Mouse (Mus musculus) midbrain, embryonic 13.5 days (tissue): ENCODE data around the gene Syvn1. TPM values are rescaled to one million over a fixed set of nuclear protein-coding genes. Genes with fewer than 3 reads are reported as not detected.

Experiments used
- microRNA-seq: library from miRNA; unstranded; fragments of <30 nt; microRNA quantifications from one replicate; pipeline ENCODE4, GENCODE M21; 2016
- polyA plus RNA-seq: library from polyadenylated mRNA; unstranded; fragments of >200 nt; fragmentation: Nextera tagmentation; extraction: Ambion mirVana; gene quantifications from 2 replicates; pipeline ENCODE4 v1.2.1, GENCODE M21; 2015

Gene Syvn1
- polyA plus RNA-seq, 1 experiment from 2014 or later: 33.8 TPM

Small RNA genes within 50 kb of the gene (microRNA-seq; reads per million reads assigned to microRNA genes)
- 2.7 reads per million, percentile 9 among the genes with 10 or more reads in this experiment for gene Mir6988

Other genes starting within 250 kb of the Syvn1 start
- gene Frmd8, start 171.3 kb upstream of the Syvn1 start, polyA plus RNA-seq: 16.8 and 19.0 TPM in 2 replicates
- gene Slc25a45, start 168.8 kb upstream of the Syvn1 start, polyA plus RNA-seq: 1.4 and 2.0 TPM in 2 replicates
- gene Tigd3, start 152.4 kb upstream of the Syvn1 start, polyA plus RNA-seq: 16.4 and 16.9 TPM in 2 replicates
- 157 and 158 TPM in 2 replicates for gene Dpf2, start 133.6 kb upstream of the Syvn1 start, polyA plus RNA-seq
- 7.5 and 7.8 TPM in 2 replicates for gene Cdc42ep2, start 121.8 kb upstream of the Syvn1 start, polyA plus RNA-seq
- gene Pola2, start 82.4 kb upstream of the Syvn1 start, polyA plus RNA-seq: 31.6 and 32.1 TPM in 2 replicates
- not detected in 2 replicates for gene Slc22a20, start 60.4 kb upstream of the Syvn1 start, polyA plus RNA-seq
- gene Capn1, start 30.7 kb upstream of the Syvn1 start, polyA plus RNA-seq: 1.9 and 2.3 TPM in 2 replicates
- 73.7 and 74.7 TPM in 2 replicates for gene Mrpl49, start 11.2 kb downstream of the Syvn1 start, polyA plus RNA-seq
- 632 and 647 TPM in 2 replicates for gene Fau, start 11.3 kb downstream of the Syvn1 start, polyA plus RNA-seq
- 27.4 and 33.1 TPM in 2 replicates for gene Znhit2, start 14.6 kb downstream of the Syvn1 start, polyA plus RNA-seq
- 44.1 and 45.9 TPM in 2 replicates for gene Tm7sf2, start 21.8 kb downstream of the Syvn1 start, polyA plus RNA-seq
- gene Vps51, start 30.7 kb downstream of the Syvn1 start, polyA plus RNA-seq: 90.8 and 91.4 TPM in 2 replicates
- gene Tmem262, start 33.5 kb downstream of the Syvn1 start, polyA plus RNA-seq: not detected in 2 replicates
- 2.4 TPM in 2 replicates for gene Gm28374, start 35.7 kb downstream of the Syvn1 start, polyA plus RNA-seq
- 83.3 and 84.8 TPM in 2 replicates for gene Zfpl1, start 38.4 kb downstream of the Syvn1 start, polyA plus RNA-seq
- 19.1 and 19.3 TPM in 2 replicates for gene Cdca5, start 38.4 kb downstream of the Syvn1 start, polyA plus RNA-seq
- gene AC131692.1, start 47.8 kb downstream of the Syvn1 start, polyA plus RNA-seq: not detected in 2 replicates
- gene Naaladl1, start 59.2 kb downstream of the Syvn1 start, polyA plus RNA-seq: 0.52 and 0.58 TPM in 2 replicates
- 35.1 and 41.8 TPM in 2 replicates for gene Sac3d1, start 72.1 kb downstream of the Syvn1 start, polyA plus RNA-seq
- 42.3 and 44.4 TPM in 2 replicates for gene Snx15, start 81.7 kb downstream of the Syvn1 start, polyA plus RNA-seq
- 0.27 TPM in 1 of 2 replicates, not detected in the other for gene Batf2, start 94.4 kb downstream of the Syvn1 start, polyA plus RNA-seq
- gene Arl2, start 95.0 kb downstream of the Syvn1 start, polyA plus RNA-seq: 115 and 118 TPM in 2 replicates
- gene Majin, start 137.8 kb downstream of the Syvn1 start, polyA plus RNA-seq: not detected in 2 replicates
- not detected in 2 replicates for gene Gpha2, start 179.8 kb downstream of the Syvn1 start, polyA plus RNA-seq
- gene Ppp2r5b, start 189.3 kb downstream of the Syvn1 start, polyA plus RNA-seq: 78.4 and 84.8 TPM in 2 replicates
- gene Atg2a, start 195.1 kb downstream of the Syvn1 start, polyA plus RNA-seq: 11.4 and 12.4 TPM in 2 replicates
- 89.7 and 93.8 TPM in 2 replicates for gene Ehd1, start 230.1 kb downstream of the Syvn1 start, polyA plus RNA-seq